Mouse (Mus musculus): ENCODE measurements around the gene Lsm10.
A peak's percentile ranks its signal among the peaks of the same experiment; 100 is the strongest.
"Not testable (repeated sequence)": the region's sequence is repeated elsewhere in the genome, so short reads cannot be mapped to it uniquely, and the experiment has no call there.

Gene Lsm10

GRCm38 (mm10) chr4:126095622-126096430 is 597 bp upstream of the Lsm10 start:
- DNase-seq (ENCODE audit: low spot score in 2 of 2), result not testable (repeated sequence)

DNA sequence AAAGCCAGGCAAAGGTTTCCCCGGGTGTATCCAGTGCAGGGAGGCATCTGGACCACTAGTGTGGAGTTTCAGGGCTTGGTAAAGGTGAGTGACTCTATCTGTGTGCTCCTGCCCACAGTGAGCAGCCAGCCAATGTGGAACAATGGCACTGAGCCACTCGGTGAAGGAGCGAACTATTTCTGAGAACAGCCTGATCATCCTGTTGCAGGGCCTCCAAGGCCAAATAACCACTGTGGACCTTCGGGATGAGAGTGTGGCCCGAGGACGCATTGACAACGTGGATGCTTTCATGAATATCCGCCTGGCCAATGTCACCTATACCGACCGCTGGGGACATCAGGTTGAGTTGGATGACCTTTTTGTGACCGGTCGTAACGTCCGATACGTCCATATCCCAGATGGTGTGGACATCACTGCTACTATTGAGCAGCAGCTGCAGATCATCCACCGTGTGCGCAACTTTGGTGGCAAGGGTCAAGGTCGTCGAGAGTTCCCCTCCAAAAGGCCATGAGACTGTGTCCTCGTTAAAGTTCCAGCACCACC is 1.4 kb downstream of the Lsm10 start:
- DNase-seq (ENCODE audit: low spot score in 2 of 2), result no peak

GRCm38 (mm10) chr4:126099365-126099764 is 2.9 kb downstream of the Lsm10 start:
- DNase-seq (ENCODE audit: low spot score in 2 of 2), result no peak

DNA sequence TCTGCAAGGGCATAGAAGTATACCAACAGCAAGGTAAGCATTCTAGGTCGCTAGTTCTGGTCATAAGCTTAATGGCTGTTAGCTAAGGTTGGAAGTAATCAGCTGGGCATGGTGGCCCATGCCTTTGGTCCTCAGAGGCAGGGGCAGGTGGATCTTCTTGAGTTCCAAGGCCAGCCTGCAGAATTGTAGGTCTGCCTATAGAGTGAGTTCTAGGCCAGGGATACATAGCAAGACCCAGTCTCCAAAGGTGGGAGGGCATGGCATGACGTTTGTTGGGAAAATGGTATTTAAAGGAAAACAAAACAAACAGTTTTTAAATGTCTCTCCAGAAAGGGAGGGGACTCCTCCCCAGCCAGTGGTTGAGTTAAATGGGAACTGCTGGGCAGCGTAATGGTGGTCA is 4.3 kb downstream of the Lsm10 start:
- no peak for DNase-seq (ENCODE audit: low spot score in 2 of 2)

DNA sequence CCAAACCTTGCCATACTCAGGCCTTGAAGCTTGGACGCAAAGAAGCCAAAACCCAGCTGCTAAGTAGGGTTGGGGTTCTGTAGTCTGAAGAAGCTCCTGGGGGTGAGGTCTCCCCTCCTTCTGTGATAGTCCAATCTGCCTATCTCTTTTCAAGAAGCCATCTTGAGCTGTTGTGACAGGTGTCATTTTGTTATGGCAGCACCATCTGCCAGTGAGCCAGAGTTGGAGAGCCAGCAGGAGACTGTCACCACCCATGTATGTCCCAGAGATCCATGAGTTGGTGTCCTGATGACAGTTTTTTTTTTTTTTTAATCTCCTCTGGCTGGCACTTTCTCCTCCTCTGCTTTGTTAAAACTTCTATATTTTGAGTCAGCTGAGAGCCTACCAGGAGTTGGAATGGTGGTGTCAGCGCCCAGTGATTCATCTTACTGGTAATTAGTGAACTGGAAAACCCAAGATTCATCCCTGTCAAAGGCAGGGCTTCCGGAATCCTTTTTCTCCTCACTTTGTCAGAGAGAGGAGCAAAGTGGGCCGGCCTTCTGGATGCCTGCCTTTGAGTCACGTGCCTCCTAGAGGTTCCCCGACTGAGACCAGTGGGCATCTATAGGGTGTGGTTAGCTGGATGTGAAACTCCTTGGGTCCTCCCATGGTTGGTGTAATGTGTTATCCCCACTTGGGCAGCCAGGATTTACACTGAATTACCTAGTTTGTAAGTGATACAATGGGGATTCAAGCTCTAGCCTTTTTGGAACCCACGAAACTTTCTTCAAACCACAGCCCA is 5.8 kb downstream of the Lsm10 start:
- no peak for DNase-seq (ENCODE audit: low spot score in 2 of 2)

DNA sequence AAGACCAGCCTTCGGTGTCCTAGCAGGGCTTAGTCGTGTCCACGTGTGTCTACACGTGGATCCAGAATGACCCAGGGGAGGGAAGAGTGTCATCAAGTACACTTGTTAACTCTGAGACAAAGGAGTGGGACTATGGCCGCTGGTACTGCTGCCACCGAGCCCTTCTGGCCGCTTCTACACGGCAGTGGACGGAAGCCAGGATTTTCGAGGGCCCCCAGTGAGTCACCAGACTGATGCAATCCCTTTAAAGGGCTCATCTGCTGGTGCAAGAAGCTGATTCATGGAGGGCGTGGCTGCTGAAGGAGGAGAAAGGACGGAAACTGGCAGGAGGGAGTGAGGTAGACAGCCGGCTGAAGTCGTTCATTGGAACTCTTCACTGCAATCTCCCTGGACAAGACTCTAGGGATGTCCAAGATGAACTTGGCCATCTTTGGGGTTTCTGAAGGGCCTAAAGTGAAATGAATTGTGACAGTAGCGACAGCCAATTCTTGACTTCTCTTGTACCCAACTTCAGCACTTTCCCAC is 6.7 kb downstream of the Lsm10 start:
- peak; percentile 67 to 79 for DNase-seq (ENCODE audit: low spot score in 2 of 2)

GRCm38 (mm10) chr4:126103590-126104068 is 7.2 kb downstream of the Lsm10 start, which contains the start of gene Stk40:
Stk40 (plus strand) TSS chr4:126103957.
- peak; percentile 94 for DNase-seq (ENCODE audit: low spot score in 2 of 2)

DNA sequence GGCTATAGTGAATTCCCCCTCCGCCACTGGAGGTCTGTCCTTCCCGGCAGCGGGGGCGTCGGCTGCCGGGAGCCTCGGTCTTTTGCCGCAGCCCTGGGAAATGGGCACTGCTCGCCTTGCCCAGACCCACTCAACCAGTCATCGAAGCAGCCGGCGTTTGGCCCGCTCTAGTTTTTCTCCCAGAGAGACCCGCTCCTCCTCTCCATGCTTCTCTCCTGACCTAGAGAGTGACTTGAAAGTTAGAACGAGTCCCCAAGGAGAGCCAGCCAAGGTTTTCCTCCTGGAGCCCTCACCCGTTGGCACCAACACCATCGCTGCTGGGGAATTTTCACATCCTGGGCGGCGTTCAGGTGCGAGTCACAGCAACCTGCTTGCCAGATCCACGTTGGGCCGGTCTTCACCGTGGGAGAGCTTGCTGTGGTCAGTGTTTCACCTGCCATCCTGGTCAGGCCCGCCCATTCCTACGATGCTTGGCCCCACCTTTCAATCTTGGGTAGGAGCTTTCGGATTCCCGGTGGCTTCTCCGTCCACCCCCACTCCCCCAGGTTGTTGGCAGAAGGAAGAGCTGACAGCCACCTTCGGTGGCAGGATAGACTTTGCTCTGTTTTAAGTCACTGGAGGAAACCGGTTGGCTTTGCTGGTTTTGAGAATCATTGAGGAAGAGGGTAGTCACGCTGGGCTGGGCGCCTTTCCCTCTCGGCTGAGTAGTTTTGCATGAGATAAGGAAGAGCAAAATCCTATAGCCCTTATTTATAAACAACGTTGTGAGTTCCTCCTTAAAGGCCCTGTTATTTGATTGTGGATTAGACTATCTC is 8.0 kb downstream of the Lsm10 start:
- peak in 1 of 2 experiments; percentile 39 for DNase-seq (ENCODE audit: low spot score in 2 of 2)

GRCm38 (mm10) chr4:126105131-126105783 is 8.8 kb downstream of the Lsm10 start:
- no peak for DNase-seq (ENCODE audit: low spot score in 2 of 2)

DNA sequence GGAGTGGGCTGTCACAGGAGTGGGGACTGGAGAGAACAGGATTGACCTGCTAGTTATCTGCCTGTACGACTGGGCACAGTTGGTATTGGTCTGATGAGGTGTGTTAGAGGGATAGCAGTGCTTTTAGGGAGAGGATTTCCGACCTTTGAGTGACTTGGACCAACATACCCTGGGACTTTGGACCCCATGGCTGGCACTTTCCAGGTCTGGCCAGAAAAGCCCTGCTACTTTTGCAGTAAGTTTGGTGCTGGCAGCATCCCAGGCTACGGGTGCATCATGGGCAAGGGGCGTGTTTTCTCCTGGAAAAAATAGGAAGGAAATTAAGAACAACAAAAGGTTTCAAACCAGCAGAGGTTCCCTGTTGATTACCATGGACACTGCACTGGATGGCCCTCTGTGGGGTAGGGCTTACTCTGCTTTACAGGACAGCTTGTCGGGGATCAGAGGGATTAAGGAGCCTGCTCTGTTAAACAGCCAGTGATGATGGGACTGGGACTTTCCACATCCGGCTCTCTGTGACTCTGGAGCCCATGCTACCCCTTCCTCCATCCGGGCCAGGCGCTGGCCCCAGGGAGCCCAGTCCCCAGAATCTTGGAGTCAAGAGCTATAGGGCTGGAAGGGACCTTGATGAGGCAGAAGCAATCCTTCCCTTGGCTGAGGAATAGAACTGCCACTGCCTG is 11.8 kb downstream of the Lsm10 start:
- no peak for DNase-seq (ENCODE audit: low spot score in 2 of 2)

DNA sequence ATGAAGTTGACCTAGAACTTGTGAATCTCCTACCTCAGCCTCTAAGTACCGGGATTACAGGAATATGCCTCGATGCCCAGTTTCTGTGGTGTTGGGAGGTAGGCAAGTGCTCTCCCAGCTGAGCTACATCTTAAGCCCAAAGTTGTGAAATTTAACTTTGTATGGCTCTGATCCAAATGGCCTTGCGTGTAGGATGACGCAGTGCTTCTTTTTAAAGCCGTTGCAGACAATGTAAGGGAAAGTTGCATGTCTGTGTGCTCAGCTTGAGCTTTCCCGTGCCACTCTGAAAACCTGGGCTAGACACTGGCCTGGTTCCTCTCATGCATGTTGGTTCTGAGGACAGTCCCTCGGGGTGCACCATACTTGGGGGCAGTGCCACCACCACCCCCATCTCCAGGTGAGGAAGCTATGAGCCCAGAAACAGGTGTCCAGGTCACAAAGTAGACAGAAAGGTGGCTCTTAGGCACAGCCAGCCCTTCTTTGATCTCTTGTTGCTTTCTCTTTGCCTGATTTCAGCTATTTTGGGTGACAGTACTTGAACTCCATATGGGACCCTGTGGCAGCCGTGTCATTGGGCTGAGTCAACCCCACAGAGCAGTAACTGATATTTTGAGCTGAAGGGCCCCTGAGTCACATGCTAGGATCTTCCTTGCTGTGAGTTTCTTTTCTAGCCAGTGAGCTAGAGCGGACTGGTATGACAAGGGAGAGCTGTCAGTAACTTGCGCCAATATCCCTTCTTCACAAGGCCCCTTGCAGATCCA is 13.4 kb downstream of the Lsm10 start:
- DNase-seq (ENCODE audit: low spot score in 2 of 2), result no peak

DNA sequence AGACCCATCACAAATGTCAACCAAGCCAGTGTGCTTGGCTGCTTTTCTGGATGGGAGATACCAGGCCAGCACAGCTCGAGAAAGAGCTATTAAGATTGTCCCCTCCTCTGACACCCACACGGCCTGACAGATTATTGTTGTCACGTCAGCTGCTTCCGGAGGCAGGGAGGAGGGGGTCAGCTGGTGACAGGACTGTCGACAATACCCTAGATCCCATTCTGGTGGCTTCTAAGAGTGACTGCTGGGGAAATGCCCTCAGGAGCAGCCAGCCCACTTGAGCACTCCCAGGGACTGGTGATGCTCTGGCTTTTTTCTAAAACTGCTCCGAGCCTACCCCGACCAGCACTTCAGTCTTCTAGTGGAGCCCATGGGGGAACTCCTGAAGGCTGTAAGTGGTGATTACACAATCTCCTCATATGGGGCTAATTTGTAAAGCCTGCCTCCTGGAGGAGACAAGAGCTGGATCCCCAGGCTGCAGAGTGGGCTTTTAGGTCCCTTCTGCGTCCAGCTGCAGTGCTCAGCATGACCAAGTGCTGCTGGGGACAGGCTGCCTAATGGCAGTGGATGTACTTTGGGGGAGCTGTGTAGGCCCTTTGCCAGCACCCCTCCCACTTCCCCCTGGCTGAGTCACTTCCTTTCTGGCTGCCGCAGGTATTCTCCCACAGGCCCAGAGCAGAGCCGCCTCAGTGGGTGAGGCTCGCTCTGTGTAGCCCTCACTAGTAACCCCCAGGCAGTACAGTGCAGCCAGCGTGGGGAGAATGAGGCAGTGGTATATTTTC is 14.1 kb downstream of the Lsm10 start:
- DNase-seq (ENCODE audit: low spot score in 2 of 2), result peak in 1 of 2 experiments; percentile 53

GRCm38 (mm10) chr4:126111153-126111549 is 14.7 kb downstream of the Lsm10 start:
- DNase-seq (ENCODE audit: low spot score in 2 of 2), result no peak

DNA sequence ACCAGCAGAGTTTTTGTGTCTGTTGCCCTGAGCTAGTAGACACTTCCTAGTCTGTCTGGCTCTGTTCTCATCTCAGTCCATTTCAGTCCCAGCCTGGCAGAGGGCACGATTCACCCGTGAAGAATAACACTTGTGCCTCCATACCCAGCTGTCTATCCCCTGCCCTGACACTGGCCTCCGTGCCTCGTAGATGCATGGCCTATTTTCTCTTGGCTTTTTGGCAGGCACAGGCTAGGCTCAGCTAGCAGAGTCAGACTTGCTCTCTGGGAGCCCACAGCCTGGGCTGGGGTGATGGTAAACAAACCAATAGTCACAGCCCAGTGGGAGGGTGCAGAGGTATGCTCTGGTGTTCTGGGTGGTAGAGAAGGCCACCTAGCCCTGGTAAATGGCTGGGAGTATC is 16.8 kb downstream of the Lsm10 start:
- DNase-seq (ENCODE audit: low spot score in 2 of 2), result no peak

GRCm38 (mm10) chr4:126113943-126114342 is 17.5 kb downstream of the Lsm10 start:
- no peak for DNase-seq (ENCODE audit: low spot score in 2 of 2)

DNA sequence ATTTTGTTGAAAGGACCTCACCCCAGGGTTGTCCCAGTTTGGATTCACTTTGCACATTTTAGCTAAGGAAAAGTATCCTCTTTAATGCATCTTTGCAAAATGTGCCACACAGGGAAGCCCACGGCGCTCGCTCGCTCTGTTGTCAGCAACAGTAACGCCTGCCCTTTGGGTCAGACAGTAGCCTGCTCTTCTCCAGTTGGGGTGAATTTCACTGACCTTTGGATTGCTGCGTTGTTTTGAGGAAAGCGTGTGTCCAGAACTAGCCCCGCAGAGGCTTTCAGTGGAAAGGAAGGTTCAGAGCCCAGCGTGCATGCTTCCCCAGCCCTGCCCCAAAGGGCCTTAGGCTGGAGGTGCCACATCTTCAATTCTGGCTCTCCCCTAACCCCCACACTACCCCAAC is 19.0 kb downstream of the Lsm10 start:
- no peak for DNase-seq (ENCODE audit: low spot score in 2 of 2)

GRCm38 (mm10) chr4:126115871-126116521 is 19.6 kb downstream of the Lsm10 start:
- DNase-seq (ENCODE audit: low spot score in 2 of 2), result no peak

GRCm38 (mm10) chr4:126117116-126117515 is 20.7 kb downstream of the Lsm10 start:
- no peak for DNase-seq (ENCODE audit: low spot score in 2 of 2)

All from frontal cortex, postnatal 14 days (tissue).